Mouse (Mus musculus): ENCODE results near the gene Map3k9. TPM values are rescaled to one million over a fixed set of nuclear protein-coding genes. Genes with fewer than 3 reads are reported as not detected.

The Map3k9 gene
- polyA plus RNA-seq, 2 experiments: 0.02 to 0.04 TPM

DNA sequence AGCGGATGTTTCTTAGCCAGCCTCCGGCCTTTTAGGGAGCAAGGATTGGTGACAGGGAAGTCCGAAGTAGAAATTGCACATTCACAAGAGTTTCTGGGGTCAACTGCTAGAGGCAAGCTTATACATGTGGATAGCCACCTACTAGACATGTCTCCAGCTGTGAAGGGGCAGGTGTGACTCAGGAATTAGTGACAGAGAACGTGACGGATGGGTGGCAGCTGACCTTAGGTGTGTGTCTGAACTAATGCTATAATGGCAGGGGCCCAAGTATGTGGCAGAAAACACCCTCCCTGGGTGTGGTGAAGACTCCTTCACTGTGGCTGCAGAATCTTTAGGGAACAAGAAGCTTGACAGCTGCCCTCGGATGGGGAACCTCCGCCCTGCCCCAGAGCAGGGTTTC, 57.6 kb downstream of the Map3k9 start:
- Histone ChIP-seq H3K9ac (replicated peaks) (no peak overlapping the region), H3K9me3 (ENCODE audit: control insufficient read depth, low read length) (no peaks in the 10 kb centered on the region), H3K36me3 (replicated peaks; ENCODE audit: control insufficient read depth, insufficient read depth, low read depth) (no peaks in the 10 kb centered on the region), H3K4me2 (ENCODE audit: low read depth) (no peak overlapping the region), H3K4me3 (ENCODE audit: insufficient read depth in 1 of 2, low read depth in 2 of 2, low read length in 2 of 2) (no peak overlapping the region), H3K4me1 (replicated peaks; ENCODE audit: control insufficient read depth in 2 of 2, insufficient read depth in 2 of 2, low read length in 1 of 2) (0 out of 4 replicates have a peak, but pooled peaks cover 0 to 2% of the 10 kb centered on the region in 2 experiments), H3K27ac (no peak overlapping the region), H3K27me3 (ENCODE audit: control insufficient read depth, insufficient read depth, low read length) (no peaks in the 10 kb centered on the region)
- TF ChIP-seq EP300 (IDR thresholded peaks at IDR 0.05; ENCODE audit: low read depth) (no peak), CTCF (IDR thresholded peaks at IDR 0.05; ENCODE audit: low read depth) (no peak)
- no peak for ATAC-seq (ENCODE audit: insufficient read depth)
- no peak for DNase-seq (ENCODE audit: low read depth in 3 of 3, low spot score in 3 of 3)
- 65% methylated on average over 7 of the region's 7 CpGs for WGBS (ENCODE audit: insufficient replicate concordance)

DNA sequence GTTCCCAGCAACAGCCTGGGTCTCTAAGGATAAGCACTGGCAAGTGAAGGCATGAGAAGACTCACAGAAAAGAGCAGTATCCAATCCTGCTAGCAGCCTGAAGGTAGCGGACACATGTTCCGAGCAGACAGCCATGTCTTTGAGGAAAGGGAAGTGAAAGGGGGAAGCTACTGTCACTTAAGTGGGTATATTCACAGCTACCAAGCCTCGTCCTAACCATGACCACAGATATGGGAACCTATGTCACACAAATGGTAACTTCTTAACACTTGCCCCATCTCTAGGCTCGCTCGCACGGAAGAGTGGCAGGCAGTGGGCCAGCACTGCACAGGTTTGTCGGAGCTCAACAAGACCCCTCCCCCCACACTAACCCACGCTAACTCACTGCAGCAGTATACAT, 61.3 kb downstream of the Map3k9 start:
- 0 out of 4 replicates have a peak, but pooled peaks cover 0 to 2% of the 10 kb centered on the region in 2 experiments for H3K4me1 ChIP-seq (replicated peaks; ENCODE audit: control insufficient read depth in 2 of 2, insufficient read depth in 2 of 2, low read length in 1 of 2)
- no peaks in the 10 kb centered on the region for H3K36me3 ChIP-seq (replicated peaks; ENCODE audit: control insufficient read depth, insufficient read depth, low read depth)
- 20% methylated on average over 8 of the region's 8 CpGs for WGBS (ENCODE audit: insufficient replicate concordance)
- H3K27me3 ChIP-seq (ENCODE audit: control insufficient read depth, insufficient read depth, low read length): no peaks in the 10 kb centered on the region
- no peak overlapping the region for H3K9ac ChIP-seq (replicated peaks)
- ATAC-seq (ENCODE audit: insufficient read depth): no peak
- no peak overlapping the region for H3K27ac ChIP-seq
- no peak for TF ChIP-seq CTCF (IDR thresholded peaks at IDR 0.05; ENCODE audit: low read depth)
- no peak for TF ChIP-seq EP300 (IDR thresholded peaks at IDR 0.05; ENCODE audit: low read depth)
- DNase-seq (ENCODE audit: low read depth in 3 of 3, low spot score in 3 of 3): peak in 2 of 3 experiments; percentile 1 to 23
- H3K4me3 ChIP-seq (ENCODE audit: insufficient read depth in 1 of 2, low read depth in 2 of 2, low read length in 2 of 2): no peak overlapping the region
- H3K4me2 ChIP-seq (ENCODE audit: low read depth): no peak overlapping the region
- H3K9me3 ChIP-seq (ENCODE audit: control insufficient read depth, low read length): no peaks in the 10 kb centered on the region

DNA sequence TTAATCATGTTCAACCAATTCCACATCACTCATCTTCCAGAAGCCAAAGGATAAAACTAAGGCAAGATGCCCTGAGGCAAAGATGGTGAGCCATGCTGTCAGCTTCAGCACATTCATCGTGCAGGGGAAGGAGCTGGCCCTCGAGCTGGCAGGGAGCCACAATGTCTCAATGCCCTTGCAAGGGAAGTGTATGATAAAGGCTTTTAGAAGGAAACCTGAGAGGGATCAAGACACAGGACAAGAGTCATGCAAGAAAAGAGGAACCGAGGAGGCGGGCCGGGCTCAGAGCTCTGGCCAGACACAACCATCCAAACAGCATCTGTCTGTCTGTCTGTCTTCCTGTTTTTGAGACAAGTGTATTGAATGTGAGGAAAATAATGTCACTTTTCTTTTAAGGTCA, 61.8 kb downstream of the Map3k9 start:
- no peak for ATAC-seq (ENCODE audit: insufficient read depth)
- no peaks in the 10 kb centered on the region for H3K36me3 ChIP-seq (replicated peaks; ENCODE audit: control insufficient read depth, insufficient read depth, low read depth)
- DNase-seq (ENCODE audit: low read depth in 3 of 3, low spot score in 3 of 3): peak in 2 of 3 experiments; percentile 11 to 26
- H3K9ac ChIP-seq (replicated peaks): no peak overlapping the region
- no peaks in the 10 kb centered on the region for H3K27me3 ChIP-seq (ENCODE audit: control insufficient read depth, insufficient read depth, low read length)
- no peak overlapping the region for H3K4me2 ChIP-seq (ENCODE audit: low read depth)
- H3K9me3 ChIP-seq (ENCODE audit: control insufficient read depth, low read length): no peaks in the 10 kb centered on the region
- H3K4me1 ChIP-seq (replicated peaks; ENCODE audit: control insufficient read depth in 2 of 2, insufficient read depth in 2 of 2, low read length in 1 of 2): 0 out of 4 replicates have a peak, but pooled peaks cover 0 to 2% of the 10 kb centered on the region in 2 experiments
- TF ChIP-seq CTCF (IDR thresholded peaks at IDR 0.05; ENCODE audit: low read depth): no peak
- no peak for TF ChIP-seq EP300 (IDR thresholded peaks at IDR 0.05; ENCODE audit: low read depth)
- WGBS (ENCODE audit: insufficient replicate concordance): 11% methylated on average over 5 of the region's 5 CpGs
- H3K4me3 ChIP-seq (ENCODE audit: insufficient read depth in 1 of 2, low read depth in 2 of 2, low read length in 2 of 2): no peak overlapping the region
- no peak overlapping the region for H3K27ac ChIP-seq

- WGBS (ENCODE audit: insufficient replicate concordance): 79% methylated on average over 4 of the region's 4 CpGs
- H3K4me1 ChIP-seq (replicated peaks; ENCODE audit: control insufficient read depth in 2 of 2, insufficient read depth in 2 of 2, low read length in 1 of 2): no peaks in the 10 kb centered on the region
- ATAC-seq (ENCODE audit: insufficient read depth) (no peak), DNase-seq (ENCODE audit: low read depth in 3 of 3, low spot score in 3 of 3) (no peak)
- no peaks in the 10 kb centered on the region for H3K36me3 ChIP-seq (replicated peaks; ENCODE audit: control insufficient read depth, insufficient read depth, low read depth)
- H3K4me3 ChIP-seq (ENCODE audit: insufficient read depth in 1 of 2, low read depth in 2 of 2, low read length in 2 of 2): no peak overlapping the region
- no peak overlapping the region for H3K4me2 ChIP-seq (ENCODE audit: low read depth)
- no peak for TF ChIP-seq CTCF (IDR thresholded peaks at IDR 0.05; ENCODE audit: low read depth)
- TF ChIP-seq EP300 (IDR thresholded peaks at IDR 0.05; ENCODE audit: low read depth): no peak
- no peak overlapping the region for H3K27ac ChIP-seq
- no peaks in the 10 kb centered on the region for H3K27me3 ChIP-seq (ENCODE audit: control insufficient read depth, insufficient read depth, low read length)
- H3K9ac ChIP-seq (replicated peaks): no peak overlapping the region
- no peaks in the 10 kb centered on the region for H3K9me3 ChIP-seq (ENCODE audit: control insufficient read depth, low read length)
Measured at GRCm38 (mm10) chr12:81712618-81713017, 68.4 kb downstream of the Map3k9 start.

- H3K4me1 ChIP-seq (replicated peaks; ENCODE audit: control insufficient read depth in 2 of 2, insufficient read depth in 2 of 2, low read length in 1 of 2): no peaks in the 10 kb centered on the region
- no peak overlapping the region for H3K27ac ChIP-seq
- no peaks in the 10 kb centered on the region for H3K36me3 ChIP-seq (replicated peaks; ENCODE audit: control insufficient read depth, insufficient read depth, low read depth)
- no peak for ATAC-seq (ENCODE audit: insufficient read depth)
- no peaks in the 10 kb centered on the region for H3K9me3 ChIP-seq (ENCODE audit: control insufficient read depth, low read length)
- DNase-seq (ENCODE audit: low read depth in 3 of 3, low spot score in 3 of 3): no peak
- 9% methylated on average over 1 of the region's 1 CpGs for WGBS (ENCODE audit: insufficient replicate concordance)
- H3K27me3 ChIP-seq (ENCODE audit: control insufficient read depth, insufficient read depth, low read length): no peaks in the 10 kb centered on the region
- TF ChIP-seq CTCF (IDR thresholded peaks at IDR 0.05; ENCODE audit: low read depth) (no peak), EP300 (IDR thresholded peaks at IDR 0.05; ENCODE audit: low read depth) (no peak)
- no peak overlapping the region for H3K4me3 ChIP-seq (ENCODE audit: insufficient read depth in 1 of 2, low read depth in 2 of 2, low read length in 2 of 2)
- H3K4me2 ChIP-seq (ENCODE audit: low read depth): no peak overlapping the region
- H3K9ac ChIP-seq (replicated peaks): no peak overlapping the region
Measured at GRCm38 (mm10) chr12:81702903-81703302, 78.1 kb downstream of the Map3k9 start.
